Mouse (Mus musculus): ENCODE data around the gene Gpr45.

- no peak for TF ChIP-seq CTCF (IDR thresholded peaks at IDR 0.05; ENCODE audit: control insufficient read depth, insufficient read depth, insufficient read length)
- TF ChIP-seq MAX (IDR thresholded peaks at IDR 0.05) = no peak
- TF ChIP-seq FOSL1 (IDR thresholded peaks at IDR 0.05; ENCODE audit: insufficient read depth, low read length, poor library complexity, severe bottlenecking) = no peak
- no peak for TF ChIP-seq MYOG (IDR thresholded peaks at IDR 0.05; ENCODE audit: control insufficient read depth, extremely low read depth, insufficient read length)
- TF ChIP-seq USF1 (IDR thresholded peaks at IDR 0.05; ENCODE audit: low read depth) = no peak
These were observed 119.4 kb downstream of the Gpr45 start for GRCm38 (mm10) chr1:43072028-43072427.

Measured in C2C12 (cell line).